Mouse (Mus musculus): ENCODE results near the gene Slc29a1. TPM values are rescaled to one million over a fixed set of nuclear protein-coding genes. Genes with fewer than 3 reads are reported as not detected.

The Slc29a1 gene
- total RNA-seq, 2 experiments from 2014 or later = 19.0 to 19.9 TPM

DNA sequence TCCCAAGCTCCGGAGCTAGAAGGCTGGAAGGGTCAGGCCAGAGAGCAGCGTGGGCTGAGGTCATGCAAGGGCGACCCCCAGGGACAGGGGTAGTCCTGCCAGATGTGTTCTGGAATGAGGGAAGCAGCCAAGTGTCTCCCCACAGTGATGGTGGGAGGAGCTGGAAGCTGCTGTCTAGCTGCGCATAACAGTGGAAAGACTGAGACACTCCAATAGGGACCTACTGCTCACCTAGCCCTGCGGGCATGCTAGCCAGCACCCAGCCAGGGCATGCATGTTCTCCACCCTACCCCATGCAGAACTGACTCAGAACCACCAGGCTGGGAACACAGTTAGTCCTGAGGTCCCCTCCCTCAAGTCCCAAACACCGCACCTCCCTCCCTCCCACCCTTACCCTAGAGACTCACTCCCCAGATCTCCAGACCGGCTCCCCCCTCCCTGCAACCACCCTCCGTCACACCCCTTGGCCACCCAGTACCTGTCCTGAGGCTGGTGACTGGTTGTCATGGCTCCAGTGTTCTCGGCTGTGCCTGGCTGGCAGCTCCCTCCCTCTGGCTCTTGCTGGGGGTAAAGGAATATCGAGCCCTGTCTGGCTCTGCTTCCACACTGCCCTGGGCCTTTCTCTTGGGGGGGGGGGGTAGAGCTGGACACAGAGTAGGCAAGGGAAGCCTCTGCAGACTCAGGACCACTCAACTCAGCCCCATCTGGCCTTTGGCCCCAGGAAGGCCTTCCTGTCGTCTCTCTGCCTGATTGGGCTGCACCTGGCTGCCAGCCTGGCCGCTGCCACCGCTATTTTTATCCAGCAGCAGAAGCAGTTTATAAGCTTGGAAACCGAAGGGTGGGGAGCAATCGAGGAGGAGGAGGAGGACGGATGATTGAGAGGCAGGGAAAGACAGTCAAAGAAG lies 7.5 kb downstream of the Slc29a1 start:
- DNase-seq (ENCODE audit: extremely low spot score in 1 of 2, low spot score in 1 of 2) = no peak

DNA sequence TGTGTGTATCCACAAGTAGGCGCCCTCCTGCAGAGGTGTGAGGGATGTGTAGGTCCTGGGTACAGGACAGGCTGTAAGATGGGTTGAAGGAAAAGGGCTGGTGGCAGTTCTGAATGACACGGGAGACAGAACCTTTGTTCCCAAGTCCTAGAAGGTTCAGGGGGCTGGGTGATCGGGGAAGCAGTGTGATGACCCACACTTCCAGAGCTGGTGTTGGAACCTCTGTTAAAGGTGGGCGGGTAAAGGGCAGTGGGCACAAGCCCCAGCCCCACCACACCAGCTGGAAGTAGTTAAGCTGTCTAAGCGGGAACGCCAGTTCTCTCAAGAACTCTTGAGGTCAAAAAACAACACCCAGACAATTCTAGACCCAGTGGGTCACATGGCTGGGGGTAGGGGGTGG lies 9.0 kb downstream of the Slc29a1 start:
- DNase-seq (ENCODE audit: extremely low spot score in 1 of 2, low spot score in 1 of 2) = no peak

DNA sequence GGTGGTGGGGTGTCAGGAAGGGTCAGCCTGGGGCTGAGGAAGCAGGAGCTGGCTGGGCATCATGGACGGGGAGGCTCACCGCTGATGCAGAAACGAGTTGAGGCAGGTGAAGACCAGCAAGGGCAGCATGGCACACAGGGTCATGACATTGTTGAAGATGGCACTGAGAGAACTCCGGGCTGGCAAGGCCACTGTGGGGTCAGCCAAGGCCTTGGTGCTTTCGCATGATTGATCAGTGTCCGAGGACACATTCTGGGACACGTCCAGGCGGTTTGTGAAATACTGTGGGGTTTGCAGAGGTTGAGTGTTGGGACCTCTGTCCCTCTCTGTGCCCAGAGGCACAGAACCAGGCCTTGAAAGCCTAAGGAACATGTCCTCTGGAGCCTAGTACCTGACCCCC lies 9.6 kb downstream of the Slc29a1 start:
- no peak for DNase-seq (ENCODE audit: extremely low spot score in 1 of 2, low spot score in 1 of 2)

DNA sequence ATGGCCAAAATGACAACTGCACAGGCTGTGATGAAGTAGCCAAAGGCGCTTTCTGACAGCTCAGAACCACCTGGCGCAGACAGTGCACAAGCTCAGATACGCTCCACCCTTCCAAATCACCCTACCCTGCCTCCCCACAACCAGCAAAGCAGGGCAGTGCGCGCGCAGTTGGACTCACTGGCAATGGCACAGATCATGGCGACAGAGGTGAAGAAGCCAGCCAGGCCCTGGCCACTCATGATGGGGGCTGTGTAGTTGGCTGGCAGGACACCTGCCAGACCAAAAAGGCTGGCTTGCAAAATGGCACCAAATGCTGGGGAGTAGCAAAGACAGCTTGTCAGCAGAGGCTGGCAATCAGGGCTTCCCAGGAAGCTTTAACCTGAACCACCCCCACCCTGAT lies 10.2 kb downstream of the Slc29a1 start:
- no peak for DNase-seq (ENCODE audit: extremely low spot score in 1 of 2, low spot score in 1 of 2)

DNA sequence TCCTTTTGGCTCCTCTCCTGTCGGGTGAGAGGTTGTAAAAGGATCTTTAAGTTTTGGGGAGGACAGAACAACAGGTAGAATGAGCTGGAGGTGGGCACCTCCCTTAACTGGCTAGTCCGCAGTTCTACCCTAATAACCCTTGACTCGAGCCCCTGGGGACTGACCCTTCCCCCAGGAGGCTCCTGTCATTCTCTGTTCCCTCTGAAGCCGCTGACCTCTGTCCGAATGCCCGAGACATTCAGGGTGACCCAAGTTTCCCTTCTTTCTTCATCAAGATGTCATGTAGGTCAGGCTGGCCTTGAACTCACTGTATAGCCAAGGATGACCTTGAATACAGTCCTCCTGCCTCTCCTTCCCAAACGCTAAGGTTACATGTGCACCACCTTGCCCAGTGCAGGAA lies 11.0 kb downstream of the Slc29a1 start:
- no peak for DNase-seq (ENCODE audit: extremely low spot score in 1 of 2, low spot score in 1 of 2)

DNA sequence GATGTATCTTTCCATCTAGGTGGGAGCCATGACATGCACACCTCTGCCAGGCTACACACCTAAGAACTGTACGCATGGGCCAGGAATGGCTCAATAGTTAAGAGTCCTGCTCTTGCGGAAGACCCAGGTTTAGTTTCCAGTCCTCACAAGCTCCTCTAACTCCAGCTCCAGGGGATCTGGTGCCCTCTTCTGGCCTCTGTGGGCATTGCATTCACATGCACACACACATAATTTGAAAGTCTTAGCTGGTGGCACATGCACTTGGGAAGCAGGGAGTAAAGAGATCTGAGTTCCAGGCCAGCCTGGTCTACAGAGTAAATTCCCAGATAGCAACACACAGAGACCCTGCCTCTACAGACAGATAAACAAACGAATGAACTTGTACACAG lies 13.0 kb downstream of the Slc29a1 start:
- no peak for DNase-seq (ENCODE audit: extremely low spot score in 1 of 2, low spot score in 1 of 2)

DNA sequence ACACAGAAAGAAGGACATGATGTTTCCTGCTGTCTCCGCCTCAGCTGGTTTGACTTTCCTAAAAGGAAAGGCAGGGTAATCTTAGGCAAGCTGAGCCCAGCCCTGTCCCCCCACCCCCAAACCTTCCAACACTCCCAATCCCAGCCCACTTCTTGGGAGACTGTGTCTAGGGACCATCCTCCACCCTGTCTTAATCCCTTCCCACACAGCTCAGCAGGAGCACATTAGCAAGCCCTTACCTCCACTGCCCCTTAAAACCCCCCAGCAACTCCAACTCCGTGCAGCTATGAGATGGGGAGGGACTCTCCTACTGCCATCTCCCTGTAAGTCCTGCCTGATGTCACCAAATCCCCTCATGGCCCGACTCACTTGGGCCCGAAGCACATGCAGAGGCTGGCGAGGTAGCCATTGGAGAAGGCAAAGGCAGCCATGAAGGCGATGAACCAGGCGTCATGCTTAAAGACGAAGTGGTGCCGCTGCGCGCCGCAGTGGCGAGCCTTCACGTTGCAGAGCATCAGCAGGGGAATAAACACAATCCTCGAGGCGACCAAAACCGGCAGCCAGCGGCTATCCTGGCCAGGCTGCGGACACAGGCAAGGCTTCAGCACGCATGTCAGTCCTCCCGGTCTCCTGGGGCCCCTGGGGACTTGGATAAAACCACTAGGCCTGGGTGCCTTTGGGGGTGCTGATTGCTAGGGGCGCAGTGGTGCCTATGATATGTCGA lies 13.5 kb downstream of the Slc29a1 start:
- no peak for DNase-seq (ENCODE audit: extremely low spot score in 1 of 2, low spot score in 1 of 2)

DNA sequence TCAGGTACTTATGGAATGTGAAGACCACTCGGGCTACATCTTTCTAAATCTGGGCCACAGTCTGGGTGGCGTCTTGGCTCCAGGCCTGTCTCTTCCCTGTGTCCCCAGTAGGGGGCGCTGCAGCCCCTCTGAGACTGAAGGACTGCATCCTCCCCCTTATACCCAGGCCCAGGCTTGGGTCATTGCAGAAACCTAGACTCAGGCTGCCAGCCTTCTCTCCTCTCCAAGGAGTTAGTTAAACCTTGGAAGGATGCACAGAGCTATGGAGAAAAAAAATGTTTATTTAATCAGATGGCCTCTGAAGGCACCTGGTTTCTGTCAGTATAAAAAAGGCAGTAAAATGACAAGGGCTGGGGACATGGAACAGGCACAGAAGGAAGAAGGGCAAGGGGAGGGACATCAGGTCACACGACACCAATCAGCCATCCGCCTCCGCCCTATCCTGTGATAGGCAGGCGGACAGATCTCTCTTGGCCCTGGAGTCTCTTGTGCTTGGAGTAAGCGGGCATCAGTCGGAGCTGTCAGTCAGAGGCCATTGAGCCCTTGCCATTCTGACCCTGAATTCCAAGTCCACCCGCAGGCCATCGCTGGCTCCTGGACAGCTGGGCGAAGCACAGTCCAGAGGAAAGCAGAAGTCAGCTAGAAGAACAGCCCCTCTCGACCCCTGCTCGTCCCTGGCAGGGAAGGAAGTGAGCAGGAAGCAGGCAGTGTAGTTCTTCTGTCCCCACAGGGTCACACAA lies 14.3 kb downstream of the Slc29a1 start:
- peak; percentile 67 to 79 for DNase-seq (ENCODE audit: extremely low spot score in 1 of 2, low spot score in 1 of 2)

DNA sequence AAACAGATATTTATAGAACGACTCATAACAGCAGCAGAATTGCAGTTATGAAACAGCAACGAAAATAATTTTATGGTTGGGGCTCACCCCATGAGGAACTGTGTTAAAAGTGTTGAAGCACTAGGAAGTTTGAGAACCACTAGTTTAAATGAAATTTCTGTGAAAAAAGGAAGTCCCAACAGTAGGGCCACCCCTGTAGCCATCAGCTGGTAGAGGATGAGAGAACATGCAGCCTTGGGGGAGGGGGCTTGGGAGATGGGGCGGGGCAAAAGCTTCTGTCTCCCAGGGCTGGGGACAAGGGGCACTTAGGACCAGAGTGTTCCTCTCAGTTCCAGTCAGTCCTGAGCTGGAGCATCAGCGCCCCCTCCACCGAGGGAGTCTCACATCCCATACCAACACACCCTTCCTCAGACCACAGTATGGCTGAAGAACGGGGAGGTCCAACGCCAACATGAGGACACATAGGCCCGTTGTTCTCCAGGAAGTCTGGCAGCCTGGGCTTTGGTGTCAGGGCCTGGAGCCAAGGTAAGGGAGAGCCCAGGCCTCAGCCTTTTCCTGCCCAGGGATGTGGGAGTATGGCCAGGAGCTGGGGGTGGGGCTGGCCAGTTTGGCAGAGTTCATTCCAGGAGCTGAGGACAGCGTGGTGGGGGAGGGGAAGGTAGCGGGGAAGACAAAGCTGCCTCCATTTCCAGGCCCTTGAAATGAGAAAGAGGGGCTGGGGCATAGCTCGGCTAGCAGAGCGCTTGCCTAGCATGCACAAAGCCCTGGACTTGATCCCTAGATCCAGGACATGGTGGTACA lies 15.1 kb downstream of the Slc29a1 start:
- peak; percentile 46 to 52 for DNase-seq (ENCODE audit: extremely low spot score in 1 of 2, low spot score in 1 of 2)

DNA sequence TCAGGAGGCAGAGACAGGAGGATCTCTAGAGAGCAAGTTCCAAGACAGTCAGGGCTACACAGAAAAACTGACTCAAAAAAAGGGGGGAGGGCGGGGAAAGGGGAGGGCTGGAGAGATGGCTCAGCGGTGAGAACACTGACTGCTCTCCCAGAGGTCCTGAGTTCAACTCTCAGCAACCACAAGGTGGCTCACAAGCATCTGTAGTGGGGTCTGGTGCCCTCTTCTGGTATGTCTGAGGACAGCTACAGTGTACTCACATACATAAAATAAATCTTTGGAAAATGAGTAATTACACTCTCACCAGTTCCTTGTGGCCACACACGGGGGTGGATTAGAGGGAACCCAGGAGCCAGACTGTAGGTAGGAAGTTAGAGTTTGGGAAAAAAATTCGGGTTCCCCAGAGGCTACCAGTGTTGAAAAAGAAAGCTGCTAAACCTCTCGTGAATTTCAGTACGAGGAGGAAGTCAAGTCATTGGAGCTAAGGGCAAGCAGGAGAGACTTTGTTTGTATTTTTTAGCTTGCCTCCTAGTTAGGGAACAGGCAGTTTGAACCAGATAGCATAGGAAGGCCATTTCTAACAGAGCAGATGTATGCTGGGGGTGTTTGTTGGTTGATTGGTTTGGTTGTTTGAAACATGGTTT lies 16.6 kb downstream of the Slc29a1 start:
- no peak for DNase-seq (ENCODE audit: extremely low spot score in 1 of 2, low spot score in 1 of 2)

DNA sequence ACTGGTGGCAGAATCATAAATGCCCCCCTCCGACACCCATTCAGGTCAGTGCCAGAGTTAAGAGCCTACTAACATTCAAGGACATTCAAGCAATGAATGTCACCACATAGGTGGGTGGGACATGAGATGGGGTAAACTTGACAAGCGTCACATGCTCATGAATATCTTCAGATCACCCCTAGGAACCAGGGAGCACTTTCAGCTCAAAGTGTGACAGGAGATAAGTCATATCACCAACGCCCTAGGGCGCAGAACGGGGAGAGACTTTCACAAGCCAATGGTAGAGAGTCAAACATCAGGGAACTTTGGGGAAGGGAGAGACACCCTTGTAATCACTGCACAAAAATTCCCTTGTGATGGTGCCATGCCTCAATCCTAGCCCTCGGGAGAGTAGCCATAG lies 17.2 kb downstream of the Slc29a1 start:
- no peak for DNase-seq (ENCODE audit: extremely low spot score in 1 of 2, low spot score in 1 of 2)

DNA sequence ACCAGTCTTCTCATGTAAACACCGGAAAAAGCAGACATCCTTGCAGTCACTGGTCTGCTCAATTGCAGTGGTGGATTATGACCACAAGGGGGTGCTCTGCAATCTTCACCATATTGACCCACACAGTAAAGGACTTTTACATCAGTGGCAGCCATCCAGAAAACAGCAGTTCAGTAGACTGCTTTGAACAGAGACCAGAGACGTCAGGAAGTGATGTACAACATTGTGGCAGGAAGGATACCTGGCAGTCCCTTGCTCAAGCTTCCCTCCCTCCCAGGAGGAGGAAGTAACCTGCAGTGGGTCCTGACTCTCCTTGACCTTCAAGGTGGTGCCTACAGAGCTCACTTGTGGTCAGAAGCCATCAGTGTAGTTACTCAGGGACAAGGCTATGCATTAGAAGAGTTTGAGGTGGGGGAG lies 17.8 kb downstream of the Slc29a1 start:
- DNase-seq (ENCODE audit: extremely low spot score in 1 of 2, low spot score in 1 of 2) = peak in 1 of 2 experiments; percentile 60

DNA sequence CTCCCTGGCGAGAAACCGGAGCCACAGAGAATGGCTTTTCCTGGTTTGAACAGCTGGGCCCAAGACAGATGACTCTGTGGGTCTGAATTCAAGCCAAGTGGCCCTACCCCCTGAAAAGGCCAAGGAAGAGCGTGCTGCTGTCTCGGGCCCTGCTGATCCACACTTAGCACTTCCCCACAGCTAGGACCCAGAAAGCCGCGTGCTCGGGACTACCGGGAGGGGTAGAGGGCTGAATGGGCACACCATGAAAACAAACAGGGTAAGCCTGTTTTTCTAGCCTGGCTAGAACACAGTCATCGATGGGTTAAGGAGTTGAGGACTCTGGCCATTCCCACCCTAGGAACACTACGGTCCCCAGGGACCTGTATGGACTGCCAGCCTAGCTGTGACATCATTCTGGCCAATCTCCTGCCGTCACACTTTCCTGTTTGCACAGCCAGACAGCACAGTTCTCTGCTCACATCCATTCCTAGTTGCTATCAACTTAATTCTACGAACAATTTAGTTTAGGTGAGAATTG lies 18.4 kb downstream of the Slc29a1 start:
- DNase-seq (ENCODE audit: extremely low spot score in 1 of 2, low spot score in 1 of 2) = no peak

DNA sequence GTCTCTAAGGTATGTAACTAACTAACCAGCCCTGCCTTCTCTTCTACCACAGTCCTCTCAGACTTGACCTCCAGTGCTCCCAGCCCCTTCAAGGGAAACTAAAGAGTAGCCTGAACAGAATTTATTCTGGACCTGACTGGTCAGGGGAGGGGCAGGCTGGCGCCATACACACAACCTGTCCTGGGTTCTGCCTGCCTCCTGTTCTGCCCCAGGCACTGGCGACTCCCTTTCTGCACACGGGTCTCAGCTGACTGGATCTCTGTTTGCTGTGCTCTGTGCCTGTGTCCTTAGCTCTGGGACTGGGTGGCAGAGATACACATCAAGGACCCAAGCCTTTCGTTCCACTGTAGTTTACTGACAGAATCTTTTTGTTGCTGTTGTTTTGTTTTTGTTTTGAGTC lies 19.9 kb downstream of the Slc29a1 start:
- DNase-seq (ENCODE audit: extremely low spot score in 1 of 2, low spot score in 1 of 2) = no peak

DNA sequence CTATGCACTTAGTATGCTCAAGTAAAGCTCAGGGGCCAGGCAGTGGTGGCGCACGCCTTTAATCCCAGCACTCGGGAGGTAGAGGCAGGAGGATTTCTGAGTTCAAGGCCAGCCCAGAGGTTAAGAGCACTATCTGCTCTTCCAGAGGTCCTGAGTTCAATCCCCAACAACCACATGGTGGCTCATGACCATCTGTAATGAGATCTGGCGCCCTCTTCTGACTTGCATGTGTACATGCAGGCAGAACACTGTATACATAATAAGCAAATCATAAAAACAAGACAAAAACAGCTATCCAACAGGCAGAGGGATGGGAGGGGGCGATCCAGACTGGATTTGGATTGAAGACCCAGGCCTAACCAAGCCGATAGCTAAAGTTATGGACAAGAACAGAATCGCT lies 20.6 kb downstream of the Slc29a1 start:
- no peak for DNase-seq (ENCODE audit: extremely low spot score in 1 of 2, low spot score in 1 of 2)

DNA sequence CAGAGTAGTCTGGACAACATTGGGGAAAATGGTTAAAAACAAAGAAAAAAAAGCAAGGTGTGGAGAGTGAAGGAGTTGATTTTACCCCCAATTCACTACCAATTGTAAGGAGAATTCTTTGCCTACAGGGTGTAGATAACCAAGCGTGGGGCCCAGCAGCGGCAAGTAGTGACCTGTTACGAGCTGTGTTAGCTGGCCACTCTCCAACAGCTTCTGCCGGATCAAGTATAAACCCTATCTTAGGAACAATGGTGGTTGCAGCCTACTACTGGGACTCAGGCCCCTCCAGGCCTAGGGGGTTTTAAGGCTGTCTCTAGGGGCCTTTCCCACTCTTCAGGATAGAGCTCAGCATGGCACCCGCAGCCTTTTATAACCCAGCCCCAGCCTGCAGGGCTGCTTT lies 21.2 kb downstream of the Slc29a1 start:
- no peak for DNase-seq (ENCODE audit: extremely low spot score in 1 of 2, low spot score in 1 of 2)

DNA sequence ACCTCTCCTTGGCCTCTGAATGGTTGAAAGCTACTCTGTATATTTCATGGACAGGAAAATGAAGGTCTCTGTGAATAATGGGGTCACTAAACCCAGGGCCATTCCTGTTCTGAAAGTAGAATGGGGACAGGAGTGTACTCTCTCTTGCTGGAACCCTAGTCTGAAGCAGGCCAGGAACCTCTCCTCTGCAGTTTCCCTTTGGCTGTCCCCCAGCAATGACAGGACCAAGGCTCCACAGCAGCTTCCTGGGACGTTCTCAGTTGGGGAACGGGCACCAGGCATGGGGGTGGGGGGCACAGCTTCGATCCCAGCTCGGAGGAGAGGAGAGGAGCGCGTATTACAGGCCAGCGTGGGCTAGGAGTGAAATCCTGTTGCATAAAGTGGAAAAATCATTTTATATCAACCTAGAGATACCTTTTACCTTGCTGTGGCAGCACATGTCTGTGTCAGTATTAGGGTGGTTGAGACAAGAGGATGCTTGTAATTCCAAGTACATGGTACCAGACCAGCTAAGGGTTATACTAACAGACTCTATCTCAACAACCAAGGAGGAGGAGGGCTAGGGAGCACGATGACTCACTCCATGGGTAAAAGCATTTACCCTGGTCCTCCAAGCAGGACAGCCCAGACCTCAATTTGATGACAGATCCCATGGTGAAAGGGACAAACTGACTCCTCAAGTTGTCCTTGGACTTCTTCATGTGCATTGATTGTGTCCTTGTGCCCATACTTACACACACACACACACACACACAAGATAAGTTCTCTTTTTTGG lies 24.1 kb downstream of the Slc29a1 start:
- no peak for DNase-seq (ENCODE audit: extremely low spot score in 1 of 2, low spot score in 1 of 2)

DNA sequence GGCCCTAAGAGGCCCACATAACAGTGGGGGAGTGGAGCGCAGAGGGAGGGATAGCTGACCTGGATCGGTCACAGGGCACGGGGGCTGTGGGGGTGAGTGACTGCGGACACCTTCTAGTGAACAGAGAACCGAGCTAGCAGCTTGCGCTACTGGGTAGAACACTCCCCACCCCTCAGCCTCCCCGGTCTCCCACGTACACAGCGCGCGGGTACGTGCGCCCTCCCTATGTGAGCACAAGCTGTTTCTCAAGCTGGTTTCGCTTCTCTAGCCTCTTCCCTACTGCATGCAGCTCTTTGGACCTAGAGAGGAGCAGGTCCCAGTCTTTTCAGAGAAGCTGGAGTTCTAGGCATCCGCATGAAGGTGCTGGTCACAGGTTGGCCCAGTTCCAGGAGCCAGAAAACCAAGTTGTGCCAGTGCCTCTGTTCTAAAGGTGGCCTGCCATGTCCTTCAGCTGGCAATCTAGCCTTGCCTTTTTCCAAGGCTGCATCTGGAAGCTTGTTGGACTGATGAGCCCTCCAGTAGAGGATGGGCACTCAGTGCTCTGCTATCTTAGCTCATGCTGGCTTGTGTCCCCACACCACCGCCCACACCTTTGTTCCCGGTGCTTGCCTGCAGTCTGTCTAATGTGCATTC lies 25.2 kb downstream of the Slc29a1 start:
- peak; percentile 63 to 80 for DNase-seq (ENCODE audit: extremely low spot score in 1 of 2, low spot score in 1 of 2)

Data from layer of hippocampus, postnatal 25 days (tissue).